Mouse (Mus musculus) spleen, adult 2 months (tissue): ENCODE results near the gene Abracl.

Experiments used
- CTCF ChIP-seq: fragments of 200-500 bp; IDR thresholded peaks from 2 replicates; pipeline ENCODE4 v1.5.1; 2011; ENCODE audit warnings: mild to moderate bottlenecking, inconsistent platforms; ENCODE audit not compliant: insufficient read depth, insufficient read length, insufficient replicate concordance; ENCODE audit errors: extremely low read depth
- POLR2A ChIP-seq: fragments of 200-500 bp; IDR thresholded peaks from 2 replicates; pipeline ENCODE4 v1.6.1; 2011; ENCODE audit warnings: low read depth, low read length, inconsistent platforms

DNA sequence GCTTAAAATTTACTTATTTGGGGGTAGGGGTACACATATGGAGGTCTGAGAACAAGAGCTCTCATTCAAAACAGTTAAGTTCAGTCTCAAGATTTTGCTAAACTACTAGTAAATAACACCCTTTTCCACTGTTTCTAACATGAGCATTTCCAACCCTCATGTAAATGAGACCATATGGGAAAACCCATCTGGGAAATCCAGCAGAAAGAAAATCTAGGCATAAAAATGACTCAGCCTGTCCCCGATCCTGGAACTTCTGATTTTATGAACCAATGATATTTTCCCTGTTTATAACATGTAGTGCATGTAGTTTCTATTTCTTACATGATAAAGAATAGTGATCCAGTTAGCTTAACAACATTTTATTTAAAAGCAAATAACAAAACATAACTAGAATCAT lies 2.2 kb downstream of the Abracl start:
- TF ChIP-seq CTCF: no peak
- no peak for TF ChIP-seq POLR2A
